Mouse (Mus musculus) kidney, embryonic 15.5 days (tissue): Measurements from ENCODE around the gene Zfp286. TPM values are rescaled to one million over a fixed set of nuclear protein-coding genes. Genes with fewer than 3 reads are reported as not detected.

Experiments used
- ATAC-seq: fragments of 200-750 bp; cut with Nextera tagmentation; replicated peaks from 2 replicates; pipeline ENCODE4 v1.8.0; 2017; ENCODE audit warnings: moderate TSS enrichment; ENCODE audit not compliant: low FRiP score
- H3K27ac ChIP-seq: fragments of 300-500 bp; sonication (generic); 2 replicates; pipeline ENCODE4 v1.5.1; 2015; ENCODE audit warnings: mild to moderate bottlenecking, inconsistent platforms
- H3K27me3 ChIP-seq: fragments of 300-500 bp; sonication (generic); 2 replicates; pipeline ENCODE4 v1.6.1; 2015; ENCODE audit warnings: inconsistent platforms
- H3K36me3 ChIP-seq: fragments of 300-500 bp; sonication (generic); 2 replicates; pipeline ENCODE4 v1.6.1; 2015; ENCODE audit warnings: inconsistent platforms
- H3K4me1 ChIP-seq: fragments of 300-500 bp; sonication (generic); 2 replicates; pipeline ENCODE4 v1.6.1; 2015; ENCODE audit warnings: inconsistent platforms
- H3K4me2 ChIP-seq: fragments of 300-500 bp; sonication (generic); 2 replicates; pipeline ENCODE4 v1.6.1; 2015; ENCODE audit warnings: moderate library complexity, mild to moderate bottlenecking, inconsistent platforms
- H3K4me3 ChIP-seq: fragments of 300-500 bp; sonication (generic); replicated peaks from 2 replicates; pipeline ENCODE4 v1.5.1; 2015; ENCODE audit warnings: mild to moderate bottlenecking, inconsistent platforms
- H3K9ac ChIP-seq: fragments of 300-500 bp; sonication (generic); 2 replicates; pipeline ENCODE4 v1.6.1; 2015; ENCODE audit warnings: mild to moderate bottlenecking, inconsistent platforms
- H3K9me3 ChIP-seq: fragments of 300-500 bp; sonication (generic); replicated peaks from 2 replicates; pipeline ENCODE4 v1.6.1; 2016; ENCODE audit warnings: inconsistent platforms
- WGBS: fragments of 180-500 bp; shearing (Covaris S2); methylation state at CpG from one replicate; pipeline ENCODE4 v1.1.7; 2015; ENCODE audit warnings: mixed read lengths; 5-methylcytosine and 5-hydroxymethylcytosine counted together
- polyA plus RNA-seq: library from polyadenylated mRNA; unstranded; fragments of >200 nt; fragmentation: Nextera tagmentation; extraction: Ambion mirVana; gene quantifications from 2 replicates; pipeline ENCODE4 v1.2.1, GENCODE M21; 2015

Gene Zfp286
- polyA plus RNA-seq: 17.6 and 17.8 TPM in 2 replicates

DNA sequence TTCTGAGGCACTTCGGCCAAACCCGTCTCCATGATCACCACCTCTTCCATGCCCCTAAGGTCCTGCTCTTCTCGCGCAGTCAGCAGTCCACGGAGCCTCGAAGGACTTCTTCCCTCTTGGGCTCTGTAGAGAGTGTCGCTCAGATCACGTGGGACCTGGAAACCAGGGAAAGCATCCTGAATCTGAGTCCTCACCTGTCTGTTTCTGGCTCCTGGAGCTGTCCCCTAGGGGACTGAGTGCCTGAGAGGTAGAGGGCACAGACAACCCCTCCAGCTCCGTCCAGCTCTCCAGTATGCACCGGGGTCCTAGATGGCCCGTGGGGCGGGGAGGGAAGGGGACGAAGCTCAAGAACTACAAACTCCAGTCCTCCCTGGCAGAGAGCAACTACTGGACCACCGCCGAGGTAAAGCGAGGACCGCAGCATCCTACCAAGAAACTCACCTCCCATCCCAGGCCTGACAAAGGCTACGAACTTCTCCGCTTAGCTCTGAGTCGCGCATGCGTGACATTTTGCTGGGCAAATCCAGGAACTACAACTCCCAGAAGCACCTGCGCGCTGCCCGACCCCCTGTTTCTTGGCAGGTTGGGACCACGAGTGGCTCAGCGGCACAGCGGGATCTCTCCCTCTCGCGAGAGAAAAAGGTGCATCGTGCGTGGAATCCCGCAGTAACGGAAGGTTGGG is at the start of gene Zfp286:
Zfp286 (minus strand) TSS at position 528 of the 682 bp plus-strand sequence.
- H3K36me3 ChIP-seq: peaks cover 24% of the 10 kb centered on the region
- 6% methylated on average over 34 of the region's 34 CpGs for WGBS
- no peaks in the 10 kb centered on the region for H3K27me3 ChIP-seq
- peak; percentile 95 for ATAC-seq
- no peak within 1 kb of the TSS for H3K27ac ChIP-seq
- no peaks in the 10 kb centered on the region for H3K9me3 ChIP-seq
- peak within 1 kb of the TSS; percentile 63 for H3K4me3 ChIP-seq
- peaks cover 9% of the 10 kb centered on the region for H3K4me1 ChIP-seq
- H3K9ac ChIP-seq: peak within 1 kb of the TSS; percentile 70
- peak within 1 kb of the TSS; percentile 90 for H3K4me2 ChIP-seq

DNA sequence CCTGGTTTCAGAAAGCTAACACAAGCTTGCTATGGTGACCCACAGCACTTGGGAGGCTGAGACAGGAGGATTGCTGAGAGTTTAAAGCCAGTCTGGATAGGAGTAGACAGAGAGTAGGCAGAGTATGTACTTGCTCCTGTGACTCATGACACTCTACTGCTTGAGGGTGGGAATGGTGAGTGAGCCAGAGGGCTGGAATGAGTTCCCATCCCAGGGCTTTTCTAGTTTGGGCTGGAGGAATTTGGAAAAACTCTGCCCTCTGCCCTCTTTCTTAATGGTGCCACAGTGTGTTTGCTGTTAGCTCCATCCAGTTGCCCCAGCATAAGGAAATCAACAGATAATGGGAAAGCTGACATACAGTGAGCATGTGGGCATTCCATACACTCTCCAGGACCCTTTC is 42.6 kb upstream of the Zfp286 start:
- peaks cover 1% of the 10 kb centered on the region for H3K4me1 ChIP-seq
- H3K36me3 ChIP-seq: peaks cover 45% of the 10 kb centered on the region

DNA sequence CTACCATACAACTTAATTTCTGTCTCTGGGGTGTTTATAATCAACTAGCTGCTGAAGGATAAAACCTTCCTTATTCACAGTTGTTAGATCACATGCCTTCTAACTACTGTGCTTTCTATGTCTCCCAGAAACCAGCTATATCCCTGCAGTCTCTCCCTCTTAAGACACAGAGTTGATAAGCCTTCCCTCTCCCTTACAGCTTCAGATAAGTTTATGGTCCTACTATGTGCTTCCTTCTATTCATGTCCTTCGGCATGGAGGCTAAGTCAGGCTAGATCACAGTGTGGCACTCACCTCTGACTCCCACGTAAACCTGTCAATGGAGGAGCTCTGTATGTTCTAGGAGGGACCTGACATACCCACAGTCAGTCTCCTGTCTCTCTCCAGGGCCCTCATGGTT is 41.1 kb upstream of the Zfp286 start:
- 73% methylated on average over 2 of the region's 2 CpGs for WGBS
- no peak overlapping the region for H3K4me3 ChIP-seq

More for the DNA sequence above, 42.6 kb upstream of the Zfp286 start:
- Histone ChIP-seq H3K4me3 (no peak overlapping the region), H3K27me3 (peaks cover 6% of the 10 kb centered on the region; the same call in 1 of the 2 replicates), H3K4me2 (no peak overlapping the region), H3K9ac (no peak overlapping the region), H3K27ac (no peak overlapping the region), H3K9me3 (no peaks in the 10 kb centered on the region)
- no peak for ATAC-seq

DNA sequence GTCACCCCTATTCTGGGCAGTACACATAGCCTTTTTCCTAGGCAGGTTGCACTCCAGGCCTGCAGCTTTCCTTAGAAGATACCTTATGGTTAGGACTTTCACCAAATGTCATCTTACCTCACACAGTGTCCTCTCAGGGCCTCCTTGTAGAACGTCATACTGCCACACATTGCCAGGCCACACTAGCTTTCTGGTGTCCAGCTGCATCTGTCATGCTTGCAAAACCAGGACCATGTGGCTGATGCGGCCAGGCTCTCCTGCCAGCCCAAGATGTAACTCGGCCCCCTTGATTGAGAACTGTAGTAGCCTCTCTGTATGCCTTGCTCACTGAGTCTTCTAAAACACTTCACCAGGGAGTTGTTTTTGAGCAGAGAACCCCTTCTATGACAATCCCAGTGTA is 38.6 kb upstream of the Zfp286 start:
- no peak overlapping the region for H3K4me3 ChIP-seq
- H3K27me3 ChIP-seq: peaks cover 6% of the 10 kb centered on the region; the same call in 1 of the 2 replicates
- ATAC-seq: no peak
- peaks cover 27% of the 10 kb centered on the region for H3K36me3 ChIP-seq
- no peaks in the 10 kb centered on the region for H3K9me3 ChIP-seq
- H3K4me1 ChIP-seq: peaks cover 26% of the 10 kb centered on the region
- WGBS: 79% methylated on average over 3 of the region's 3 CpGs
- H3K9ac ChIP-seq: no peak overlapping the region
- no peak overlapping the region for H3K4me2 ChIP-seq
- H3K27ac ChIP-seq: no peak overlapping the region

More for the DNA sequence above, 41.1 kb upstream of the Zfp286 start:
- ATAC-seq: no peak
- H3K4me1 ChIP-seq: peaks cover 17% of the 10 kb centered on the region
- H3K27ac ChIP-seq: no peak overlapping the region
- no peak overlapping the region for H3K4me2 ChIP-seq
- H3K9me3 ChIP-seq: no peaks in the 10 kb centered on the region
- H3K9ac ChIP-seq: no peak overlapping the region
- H3K36me3 ChIP-seq: peaks cover 32% of the 10 kb centered on the region
- peaks cover 6% of the 10 kb centered on the region; the same call in 1 of the 2 replicates for H3K27me3 ChIP-seq

DNA sequence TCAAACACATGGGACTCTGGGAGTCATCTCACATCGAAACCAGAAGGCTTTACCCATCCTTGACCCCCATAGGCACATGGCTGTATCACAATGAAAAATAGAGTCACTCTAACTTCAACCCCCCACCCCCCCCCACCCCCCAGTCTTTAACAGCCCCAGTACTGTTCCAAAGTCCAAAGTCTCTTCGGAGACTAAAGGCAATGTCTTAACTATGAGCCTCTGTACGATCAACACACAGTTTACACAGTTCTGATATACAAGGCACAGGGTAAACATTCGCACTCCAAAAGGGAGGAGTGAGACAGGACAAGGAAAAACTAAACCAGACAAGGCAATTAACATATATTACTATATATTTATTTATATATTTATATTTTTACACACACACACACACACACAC is 37.9 kb upstream of the Zfp286 start:
- Histone ChIP-seq H3K4me3 (no peak overlapping the region), H3K4me2 (no peak overlapping the region), H3K9me3 (no peaks in the 10 kb centered on the region), H3K9ac (no peak overlapping the region), H3K4me1 (peaks cover 33% of the 10 kb centered on the region), H3K27me3 (peaks cover 6% of the 10 kb centered on the region; the same call in 1 of the 2 replicates), H3K36me3 (peaks cover 27% of the 10 kb centered on the region), H3K27ac (no peak overlapping the region)
- 88% methylated on average over 4 of the region's 4 CpGs for WGBS
- no peak for ATAC-seq

DNA sequence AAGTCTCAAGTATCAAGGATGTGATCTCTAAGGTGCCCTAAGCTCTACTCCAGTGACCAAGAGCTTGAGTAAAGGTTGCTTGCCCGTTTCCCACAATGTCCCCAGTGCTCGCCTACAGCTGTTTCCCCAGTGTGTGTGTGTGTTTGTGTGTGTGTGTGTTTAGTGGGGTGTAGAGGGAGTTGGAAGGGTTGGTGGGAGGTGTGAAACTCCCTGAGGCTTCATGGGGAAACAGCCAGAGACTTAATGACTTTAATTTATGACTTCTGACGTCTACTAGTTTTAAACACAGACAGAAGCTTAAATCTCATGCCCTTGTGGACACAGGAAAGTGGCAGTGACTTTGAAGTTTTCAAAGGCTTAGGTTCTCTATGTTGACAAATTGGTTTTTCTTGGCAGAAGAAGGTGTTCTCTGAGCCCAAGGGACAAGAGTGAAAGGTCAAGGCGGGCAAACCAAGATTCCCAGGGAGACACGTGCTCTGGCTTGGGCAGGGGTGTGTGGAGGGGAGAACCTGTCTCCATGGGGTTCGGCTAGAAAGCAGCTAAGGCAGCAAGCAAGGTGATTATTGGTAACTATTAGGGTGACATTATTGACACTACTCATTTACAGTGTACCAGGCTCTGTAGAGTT is 37.0 kb upstream of the Zfp286 start:
- H3K4me3 ChIP-seq: no peak overlapping the region
- H3K36me3 ChIP-seq: peaks cover 18% of the 10 kb centered on the region
- no peak overlapping the region for H3K9ac ChIP-seq
- H3K9me3 ChIP-seq: no peaks in the 10 kb centered on the region
- peaks cover 6% of the 10 kb centered on the region; the same call in 1 of the 2 replicates for H3K27me3 ChIP-seq
- peak; percentile 84 for ATAC-seq
- H3K27ac ChIP-seq: peak overlapping the region; percentile 62
- peaks cover 40% of the 10 kb centered on the region for H3K4me1 ChIP-seq
- WGBS: 14% methylated on average over 6 of the region's 6 CpGs
- no peak overlapping the region for H3K4me2 ChIP-seq

DNA sequence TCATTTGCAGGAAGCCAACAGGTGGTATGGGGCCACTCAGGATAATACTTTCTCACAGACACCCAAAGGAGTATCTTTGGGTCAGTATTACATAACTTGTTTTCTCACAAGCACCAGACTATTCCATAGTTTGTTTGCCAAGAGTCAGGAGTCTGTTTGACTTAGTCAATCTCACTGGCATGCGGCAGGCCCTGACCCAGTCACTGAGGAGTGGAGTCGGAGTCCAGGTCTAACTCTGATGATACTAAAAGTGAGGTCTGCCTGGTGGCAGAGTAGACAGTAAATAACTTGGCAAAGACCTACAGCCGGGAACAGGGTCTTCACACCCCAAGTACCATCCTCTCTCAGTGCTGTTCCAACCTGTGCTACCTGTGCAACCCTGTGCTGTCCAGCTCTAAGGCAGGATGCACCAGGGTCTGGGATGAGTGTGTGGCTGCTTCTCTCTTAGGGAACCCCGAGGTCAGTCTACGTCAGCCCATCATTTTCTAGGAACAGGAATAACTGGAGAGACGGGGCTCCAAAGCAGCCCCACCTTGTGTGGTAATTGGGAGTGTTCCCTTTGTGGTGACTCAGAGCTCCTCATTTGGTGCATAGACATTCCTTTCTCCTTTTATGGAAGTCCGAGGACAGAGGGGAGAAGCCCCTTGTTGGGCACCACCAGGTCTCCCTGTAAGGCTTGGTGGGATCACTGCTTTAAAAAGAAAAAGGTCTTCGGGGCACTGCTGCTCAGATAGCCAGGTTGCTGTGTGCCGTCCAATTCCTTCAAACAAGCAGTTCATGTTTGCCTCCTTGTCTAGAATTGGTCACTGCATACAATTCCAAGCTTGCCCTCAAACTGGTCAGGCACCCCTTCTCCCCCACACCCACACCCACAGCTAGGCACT is 36.2 kb upstream of the Zfp286 start:
- no peak for ATAC-seq
- Histone ChIP-seq H3K9ac (no peak overlapping the region), H3K36me3 (peaks cover 12% of the 10 kb centered on the region; the same call in 1 of the 2 replicates), H3K27me3 (peaks cover 6% of the 10 kb centered on the region; the same call in 1 of the 2 replicates), H3K27ac (peak overlapping the region; percentile 62), H3K9me3 (no peaks in the 10 kb centered on the region), H3K4me2 (no peak overlapping the region), H3K4me1 (peaks cover 47% of the 10 kb centered on the region), H3K4me3 (no peak overlapping the region)
- WGBS: 52% methylated on average over 9 of the region's 9 CpGs

DNA sequence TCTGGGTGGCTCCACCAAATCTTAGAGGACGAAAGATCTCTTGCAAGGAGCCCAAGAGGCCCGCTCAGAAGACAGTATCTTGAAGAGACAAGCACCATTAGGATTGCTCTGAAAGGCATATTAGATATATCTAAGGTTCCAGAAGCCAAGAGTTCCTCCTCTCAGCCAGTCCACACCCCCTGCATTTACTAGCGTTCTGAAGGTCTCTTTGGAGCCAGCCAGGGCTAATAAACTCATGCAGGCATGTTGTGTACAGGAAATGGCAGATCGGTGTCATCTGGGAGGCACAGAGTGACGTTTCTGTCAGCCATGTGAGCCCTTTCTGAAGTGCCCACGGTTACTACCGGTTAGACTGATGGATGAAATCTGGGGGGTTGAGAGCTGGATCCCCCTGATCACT is 34.9 kb upstream of the Zfp286 start:
- Histone ChIP-seq H3K9ac (no peak overlapping the region), H3K36me3 (0 out of 2 replicates have a peak, but pooled peaks cover 5% of the 10 kb centered on the region), H3K4me1 (peaks cover 60% of the 10 kb centered on the region), H3K4me3 (no peak overlapping the region), H3K27me3 (no peaks in the 10 kb centered on the region), H3K4me2 (no peak overlapping the region), H3K9me3 (no peaks in the 10 kb centered on the region), H3K27ac (no peak overlapping the region)
- ATAC-seq: no peak
- WGBS: 52% methylated on average over 7 of the region's 7 CpGs

DNA sequence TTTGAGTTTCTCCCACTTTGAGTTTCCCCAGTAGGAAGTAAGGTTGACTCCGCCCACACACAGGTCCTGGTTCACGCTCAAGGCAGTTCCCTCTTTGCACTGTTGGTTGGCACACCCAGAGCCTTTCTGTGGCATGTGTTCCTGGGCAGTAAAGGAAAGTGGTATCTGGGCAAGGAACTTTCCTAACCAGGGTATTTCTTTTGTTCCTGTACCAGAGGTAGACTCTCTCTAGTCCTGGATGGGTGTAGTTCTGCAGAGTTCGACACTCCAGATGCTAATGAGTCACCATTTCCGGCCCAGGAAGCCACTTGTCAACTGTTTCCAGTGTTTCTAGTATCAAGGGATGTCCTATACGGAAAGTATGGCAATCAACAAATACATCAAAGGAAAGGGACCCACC is 32.6 kb upstream of the Zfp286 start:
- Histone ChIP-seq H3K4me1 (peaks cover 59% of the 10 kb centered on the region), H3K4me3 (peak overlapping the region; percentile 48), H3K27me3 (no peaks in the 10 kb centered on the region), H3K9me3 (no peaks in the 10 kb centered on the region), H3K27ac (peak overlapping the region; percentile 72), H3K36me3 (0 out of 2 replicates have a peak, but pooled peaks cover 3% of the 10 kb centered on the region), H3K9ac (no peak overlapping the region), H3K4me2 (peak overlapping the region; percentile 69)
- no peak for ATAC-seq
- WGBS: 48% methylated on average over 5 of the region's 5 CpGs

DNA sequence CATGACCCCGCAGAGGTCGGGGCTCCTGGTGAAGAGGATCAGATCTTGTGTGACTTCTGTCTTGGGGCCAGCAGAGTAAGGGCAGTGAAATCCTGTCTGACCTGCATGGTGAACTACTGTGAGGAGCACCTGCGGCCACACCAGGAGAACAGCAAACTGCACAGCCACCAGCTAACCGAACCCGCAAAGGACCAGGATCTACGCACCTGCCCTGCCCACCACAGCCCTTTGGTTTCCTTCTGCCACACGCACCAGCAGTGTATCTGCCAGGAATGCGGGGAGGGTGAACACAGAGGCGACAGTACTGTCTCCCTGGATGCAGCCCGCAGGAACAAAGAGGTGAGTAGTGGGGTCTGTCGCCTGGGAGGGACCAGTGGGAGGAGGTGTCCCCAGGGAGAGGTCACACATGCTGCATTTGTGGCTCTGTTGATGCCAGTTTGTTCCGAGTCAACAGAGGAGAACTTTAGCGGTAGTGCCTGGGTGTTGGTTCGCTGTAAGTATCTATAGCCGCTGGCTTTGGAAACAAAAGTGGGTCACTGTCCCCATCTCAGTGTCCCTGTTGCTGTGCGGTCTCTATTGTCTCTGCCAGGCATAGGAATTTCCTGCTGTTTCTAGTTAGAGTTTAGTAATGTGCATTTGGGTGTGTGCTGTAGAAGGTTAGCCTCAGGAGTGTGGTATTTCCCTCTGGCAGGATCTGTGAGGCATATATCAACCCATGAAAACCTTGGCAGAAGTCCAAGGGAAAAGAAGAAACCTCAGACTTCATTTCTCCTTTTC is 31.6 kb upstream of the Zfp286 start:
- WGBS: 4% methylated on average over 16 of the region's 16 CpGs
- Histone ChIP-seq H3K4me3 (peak overlapping the region; percentile 48), H3K9ac (peak overlapping the region; percentile 41), H3K27ac (peak overlapping the region; percentile 88), H3K27me3 (no peaks in the 10 kb centered on the region), H3K9me3 (no peaks in the 10 kb centered on the region), H3K4me2 (peak overlapping the region; percentile 69), H3K4me1 (peaks cover 48% of the 10 kb centered on the region), H3K36me3 (0 out of 2 replicates have a peak, but pooled peaks cover 3% of the 10 kb centered on the region)
- peak; percentile 66 for ATAC-seq

DNA sequence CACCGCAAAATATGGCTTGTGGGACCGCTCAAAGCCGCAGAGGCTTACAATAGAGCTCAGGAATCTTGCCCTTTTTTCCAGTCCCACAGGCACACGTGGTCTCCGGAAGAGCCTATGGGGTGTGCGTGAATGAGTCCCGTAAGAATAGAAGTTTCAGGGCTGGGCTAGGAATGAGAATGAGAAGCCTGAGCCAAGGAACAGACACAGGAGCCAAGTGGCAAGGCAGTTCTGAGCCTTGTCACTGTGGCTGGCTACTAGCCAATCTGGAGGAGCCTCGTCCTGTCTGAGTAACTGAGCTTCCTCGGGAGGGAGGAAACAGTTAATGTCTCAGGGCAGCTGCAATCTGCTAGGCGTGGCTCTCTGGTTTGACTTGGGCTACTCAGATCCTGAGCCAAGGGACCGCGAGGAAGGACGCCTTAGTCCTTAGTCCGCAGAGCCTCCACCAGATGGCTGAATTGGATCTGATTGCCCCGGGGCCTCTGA is 30.8 kb upstream of the Zfp286 start, which contains the start of gene Trim16:
Trim16 (plus strand) TSS at position 173 of the 483 bp plus-strand sequence.
- Histone ChIP-seq H3K9ac (peak within 1 kb of the TSS; percentile 41), H3K4me3 (peak within 1 kb of the TSS; percentile 48), H3K4me2 (peak within 1 kb of the TSS; percentile 69), H3K27me3 (no peaks in the 10 kb centered on the region), H3K27ac (peak within 1 kb of the TSS; percentile 88), H3K4me1 (peaks cover 42% of the 10 kb centered on the region), H3K9me3 (no peaks in the 10 kb centered on the region), H3K36me3 (0 out of 2 replicates have a peak, but pooled peaks cover 2% of the 10 kb centered on the region)
- peak; percentile 78 for ATAC-seq
- WGBS: 3% methylated on average over 15 of the region's 15 CpGs
